Mouse (Mus musculus) lung, postnatal 0 days (tissue): ENCODE measurements at regions not wholly inside any gene's neighbourhood (a gene's known extent, or its start where the extent isn't known, plus 50 kb on each side); places are given as distances from the start of the nearest gene placed in this dataset.

Experiments
- CTCF ChIP-seq: IDR thresholded peaks from 2 replicates; pipeline ENCODE4 v1.5.1; 2016; ENCODE audit warnings: antibody characterized with exemption, mild to moderate bottlenecking
- EP300 ChIP-seq: IDR thresholded peaks from 2 replicates; pipeline ENCODE4 v1.6.1; 2016; ENCODE audit warnings: antibody characterized with exemption, mild to moderate bottlenecking, control low read depth

DNA sequence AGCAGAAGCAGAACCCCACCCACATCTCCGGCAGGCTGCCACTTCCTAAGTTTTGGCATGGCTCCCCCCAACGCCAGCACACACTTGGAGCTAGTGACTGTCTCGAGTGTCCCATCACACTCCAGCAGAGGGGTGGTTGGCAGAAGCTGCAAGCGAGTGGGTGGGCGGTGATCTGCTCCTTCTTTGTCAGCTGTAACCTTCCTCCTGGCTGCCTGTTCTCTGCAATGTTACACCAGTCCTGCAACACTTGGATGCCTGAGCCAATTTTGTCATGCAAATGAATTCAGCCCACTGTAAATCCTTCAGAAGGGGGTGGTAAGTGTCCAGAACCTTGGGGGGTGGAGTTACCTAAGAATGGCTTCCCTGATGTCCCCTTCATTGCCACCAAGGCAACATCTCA is 121.8 kb downstream of the Mrm1 start:
- TF ChIP-seq EP300 (no peak), CTCF (no peak)
